ENCODE assay signal across 20 mouse cellular contexts in genomic region chr2:170011858-170012257, GRCm38 (mm10).
DNase-seq lines count a peak whose midpoint lies in the region; ATAC-seq lines count a peak whose summit lies in the region.
"Had no signal": no experiment of that assay in that cellular context is flagged by ENCODE, and none has a peak within 500 bp of the region (broad histone marks: within the 10 kb centered on the region; RNA-seq: fewer than 3 reads in every experiment).

No protein-coding gene starts in this region.

- H3K9ac ChIP-seq in hindbrain, embryonic 13.5 days: no peak overlapping the region
- no peak overlapping the region for H3K9ac ChIP-seq in hindbrain, embryonic 16.5 days (ENCODE audit: low read depth, low read length)
- H3K9ac ChIP-seq in midbrain, embryonic 13.5 days (replicated peaks): no peak overlapping the region
- H3K9ac ChIP-seq in midbrain, embryonic 15.5 days: no peak overlapping the region
- no peak overlapping the region for H3K9ac ChIP-seq in heart, embryonic 12.5 days
- H3K9ac ChIP-seq: forebrain, embryonic 12.5 days; hindbrain, embryonic 15.5 days; limb, embryonic 15.5 days; liver, postnatal 0 days had no signal

- no peak for DNase-seq in embryonic facial prominence, embryonic 10.5 days (ENCODE audit: low spot score)
- DNase-seq in retina, embryonic 14.5 days (ENCODE audit: low spot score): peak; percentile 65
- no peak for DNase-seq in layer of hippocampus, postnatal 25 days (ENCODE audit: extremely low spot score in 1 of 2, low spot score in 1 of 2)
- DNase-seq: adrenal gland, adult 2 months; B cell, adult 2 months; cerebellum, adult 9-11 months; gastrocnemius, postnatal 10 days; liver, postnatal 0 days; right cerebral cortex, postnatal 25 days had no signal

- H3K27ac ChIP-seq in hindbrain, embryonic 13.5 days: 0 out of 2 replicates have a peak overlapping the region, but pooled peaks have one; percentile 10
- no peak overlapping the region for H3K27ac ChIP-seq in hindbrain, embryonic 16.5 days (ENCODE audit: low read depth, low read length)
- H3K27ac ChIP-seq in midbrain, embryonic 13.5 days: no peak overlapping the region
- H3K27ac ChIP-seq in midbrain, embryonic 15.5 days: no peak overlapping the region
- H3K27ac ChIP-seq in embryonic facial prominence, embryonic 10.5 days (replicated peaks): peak overlapping the region; percentile 63
- no peak overlapping the region for H3K27ac ChIP-seq in heart, embryonic 12.5 days (ENCODE audit: poor library complexity, severe bottlenecking)
- H3K27ac ChIP-seq: forebrain, embryonic 12.5 days; hindbrain, embryonic 15.5 days; layer of hippocampus, adult 2 months; limb, embryonic 15.5 days had no signal

- H3K4me3 ChIP-seq in hindbrain, embryonic 13.5 days: no peak overlapping the region
- no peak overlapping the region for H3K4me3 ChIP-seq in hindbrain, embryonic 16.5 days (ENCODE audit: low read length)
- H3K4me3 ChIP-seq in midbrain, embryonic 13.5 days (replicated peaks): no peak overlapping the region
- H3K4me3 ChIP-seq in midbrain, embryonic 15.5 days: no peak overlapping the region
- H3K4me3 ChIP-seq in embryonic facial prominence, embryonic 10.5 days: no peak overlapping the region
- no peak overlapping the region for H3K4me3 ChIP-seq in heart, embryonic 12.5 days
- H3K4me3 ChIP-seq: forebrain, embryonic 12.5 days; hindbrain, embryonic 15.5 days; layer of hippocampus, adult 2 months; limb, embryonic 15.5 days; megakaryocyte, embryonic 14.5 days had no signal

- 39% methylated on average over 8 of the region's 8 CpGs for WGBS in hindbrain, embryonic 13.5 days
- 36% methylated on average over 8 of the region's 8 CpGs for WGBS in hindbrain, embryonic 16.5 days
- WGBS in midbrain, embryonic 13.5 days: 27% methylated on average over 8 of the region's 8 CpGs
- WGBS in midbrain, embryonic 15.5 days: 18% methylated on average over 8 of the region's 8 CpGs
- 55% methylated on average over 8 of the region's 8 CpGs for whole genome bisulfite sequencing in embryonic facial prominence, embryonic 10.5 days
- 83% methylated on average over 8 of the region's 8 CpGs for WGBS in heart, embryonic 12.5 days

- H3K4me2 ChIP-seq in hindbrain, embryonic 13.5 days: no peak overlapping the region
- no peak overlapping the region for H3K4me2 ChIP-seq in hindbrain, embryonic 16.5 days (ENCODE audit: low read length)
- 0 out of 2 replicates have a peak overlapping the region, but pooled peaks have one; percentile 5 for H3K4me2 ChIP-seq in midbrain, embryonic 13.5 days (replicated peaks)
- no peak overlapping the region for H3K4me2 ChIP-seq in midbrain, embryonic 15.5 days
- no peak overlapping the region for H3K4me2 ChIP-seq in heart, embryonic 12.5 days
- H3K4me2 ChIP-seq: forebrain, embryonic 12.5 days; hindbrain, embryonic 15.5 days; limb, embryonic 15.5 days had no signal

- no peaks in the 10 kb centered on the region; the same call in 1 of the 2 replicates for H3K9me3 ChIP-seq in hindbrain, embryonic 13.5 days
- H3K9me3 ChIP-seq in hindbrain, embryonic 16.5 days (ENCODE audit: control insufficient read depth, low read length): peaks cover 3% of the 10 kb centered on the region
- 0 out of 2 replicates have a peak, but pooled peaks cover 4% of the 10 kb centered on the region for H3K9me3 ChIP-seq in midbrain, embryonic 13.5 days
- H3K9me3 ChIP-seq in midbrain, embryonic 15.5 days: no peaks in the 10 kb centered on the region
- H3K9me3 ChIP-seq in embryonic facial prominence, embryonic 10.5 days: peaks cover 9% of the 10 kb centered on the region; the same call in 1 of the 2 replicates
- peaks cover 10% of the 10 kb centered on the region; the same call in 1 of the 2 replicates for H3K9me3 ChIP-seq in heart, embryonic 12.5 days (replicated peaks)
- H3K9me3 ChIP-seq: hindbrain, embryonic 15.5 days; limb, embryonic 15.5 days had no signal

- no peaks in the 10 kb centered on the region for H3K36me3 ChIP-seq in hindbrain, embryonic 13.5 days
- H3K36me3 ChIP-seq in hindbrain, embryonic 16.5 days (ENCODE audit: control insufficient read depth, insufficient read depth, low read length): no peaks in the 10 kb centered on the region
- peaks cover 3% of the 10 kb centered on the region; the same call in 1 of the 2 replicates for H3K36me3 ChIP-seq in midbrain, embryonic 13.5 days
- no peaks in the 10 kb centered on the region for H3K36me3 ChIP-seq in midbrain, embryonic 15.5 days (replicated peaks)
- no peaks in the 10 kb centered on the region for H3K36me3 ChIP-seq in embryonic facial prominence, embryonic 10.5 days (replicated peaks)
- H3K36me3 ChIP-seq in heart, embryonic 12.5 days: 0 out of 2 replicates have a peak, but pooled peaks cover 2% of the 10 kb centered on the region
- H3K36me3 ChIP-seq: forebrain, embryonic 12.5 days; hindbrain, embryonic 15.5 days; limb, embryonic 15.5 days had no signal

- no peak for ATAC-seq in hindbrain, embryonic 13.5 days (ENCODE audit: low FRiP score)
- ATAC-seq in hindbrain, embryonic 16.5 days: no peak
- ATAC-seq in midbrain, embryonic 13.5 days: no peak
- no peak for ATAC-seq in midbrain, embryonic 15.5 days (replicated peaks)
- no peak for ATAC-seq in heart, embryonic 12.5 days (ENCODE audit: insufficient number of reproducible peaks, low FRiP score)
- ATAC-seq: intestine, postnatal 0 days had no signal

- H3K4me1 ChIP-seq in hindbrain, embryonic 13.5 days (replicated peaks): peaks cover 32% of the 10 kb centered on the region
- peaks cover 6% of the 10 kb centered on the region for H3K4me1 ChIP-seq in hindbrain, embryonic 16.5 days (ENCODE audit: control insufficient read depth, insufficient read depth, low read depth, low read length)
- peaks cover 35% of the 10 kb centered on the region for H3K4me1 ChIP-seq in midbrain, embryonic 13.5 days (replicated peaks)
- H3K4me1 ChIP-seq in midbrain, embryonic 15.5 days: peaks cover 30% of the 10 kb centered on the region
- peaks cover 28% of the 10 kb centered on the region for H3K4me1 ChIP-seq in embryonic facial prominence, embryonic 10.5 days
- 0 out of 2 replicates have a peak, but pooled peaks cover 3% of the 10 kb centered on the region for H3K4me1 ChIP-seq in heart, embryonic 12.5 days (replicated peaks)
- H3K4me1 ChIP-seq: limb, embryonic 15.5 days; megakaryocyte, embryonic 14.5 days had no signal

- H3K27me3 ChIP-seq in hindbrain, embryonic 13.5 days: no peaks in the 10 kb centered on the region
- no peaks in the 10 kb centered on the region for H3K27me3 ChIP-seq in hindbrain, embryonic 16.5 days (replicated peaks; ENCODE audit: control insufficient read depth, insufficient read depth, low read length)
- H3K27me3 ChIP-seq in midbrain, embryonic 13.5 days: no peaks in the 10 kb centered on the region
- no peaks in the 10 kb centered on the region for H3K27me3 ChIP-seq in midbrain, embryonic 15.5 days (replicated peaks)
- no peaks in the 10 kb centered on the region for H3K27me3 ChIP-seq in embryonic facial prominence, embryonic 10.5 days (replicated peaks; ENCODE audit: low read depth, poor library complexity, severe bottlenecking)
- no peaks in the 10 kb centered on the region for H3K27me3 ChIP-seq in heart, embryonic 12.5 days (replicated peaks)
- H3K27me3 ChIP-seq: forebrain, embryonic 12.5 days; hindbrain, embryonic 15.5 days; limb, embryonic 15.5 days; megakaryocyte, embryonic 14.5 days had no signal

Comparison
In these comparisons a context has a peak if more than half of its experiments do, and no peak if none do; other contexts are left out.
1. H3K27ac ChIP-seq: peak in hindbrain, embryonic 13.5 days (single experiment) and embryonic facial prominence, embryonic 10.5 days (single experiment); none in hindbrain, embryonic 16.5 days (single experiment), midbrain, embryonic 13.5 days (single experiment), midbrain, embryonic 15.5 days (single experiment) and heart, embryonic 12.5 days (single experiment).